In the genomic region with DNA sequence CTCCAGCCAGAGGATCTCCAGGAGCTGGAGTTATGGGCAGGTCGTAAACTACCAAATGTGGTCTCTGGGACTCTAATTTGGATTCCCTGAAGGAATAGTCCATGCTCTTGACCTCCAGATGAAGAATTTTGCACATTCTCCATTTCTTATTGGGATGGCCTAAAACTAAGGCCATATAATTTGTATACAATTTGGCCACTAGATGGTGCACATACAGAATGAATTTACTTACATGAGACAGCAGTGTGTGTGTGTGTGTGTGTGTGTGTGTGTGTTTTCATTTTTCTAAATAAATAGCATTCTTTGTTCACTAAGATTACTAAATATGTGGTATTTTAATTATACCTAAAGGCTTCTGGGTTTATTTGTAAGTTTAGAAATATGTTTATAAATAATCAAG, we compare ENCODE assay signal across 8 mouse cellular contexts.
DNase-seq lines count a peak whose midpoint lies in the region; TF ChIP-seq lines count a peak whose summit lies in the region.

No protein-coding gene starts in this region.

- no peak overlapping the region for H3K4me3 ChIP-seq in cerebellum, adult 2 months (replicated peaks; ENCODE audit: insufficient read depth, low read depth, low read length)
- no peak overlapping the region for H3K4me3 ChIP-seq in layer of hippocampus, adult 2 months
- no peak overlapping the region for H3K4me3 ChIP-seq in MEL (ENCODE audit: control insufficient read depth in 1 of 2, insufficient read depth in 1 of 2, low read depth in 2 of 2, low read length in 2 of 2)

- peaks cover 4% of the 10 kb centered on the region; the same call in 1 of the 2 replicates for H3K79me2 ChIP-seq in MEL (ENCODE audit: control insufficient read depth, insufficient read depth, low read length, poor library complexity)

- peak; percentile 47 for TF ChIP-seq RAD21 in MEL (IDR thresholded peaks at IDR 0.05; ENCODE audit: low read depth, low read length)

- no peak for TF ChIP-seq EP300 in MEL (IDR thresholded peaks at IDR 0.05; ENCODE audit: low read depth in 1 of 2, low read length in 2 of 2)

- no peaks in the 10 kb centered on the region for H3K9me3 ChIP-seq in MEL (replicated peaks; ENCODE audit: insufficient read depth, low read length)

- H3K36me3 ChIP-seq in MEL (ENCODE audit: control insufficient read depth in 1 of 2, insufficient read depth in 2 of 2, low read length in 2 of 2) = peaks cover 0 to 4% of the 10 kb centered on the region in 2 experiments; a peak in 2 of 4 replicates

- TF ChIP-seq POLR2A in cerebellum, adult 2 months (IDR thresholded peaks at IDR 0.05; ENCODE audit: borderline replicate concordance, insufficient read depth, low read length) = no peak
- TF ChIP-seq POLR2A in MEL (IDR thresholded peaks at IDR 0.05; ENCODE audit: control insufficient read depth in 1 of 2, insufficient read depth in 1 of 2, low read depth in 1 of 2, low read length in 2 of 2, poor library complexity in 1 of 2) = no peak

- no peak overlapping the region for H3K9ac ChIP-seq in MEL (ENCODE audit: control insufficient read depth, low read depth, low read length, poor library complexity, severe bottlenecking)

- H3K27me3 ChIP-seq in cerebellum, adult 2 months (ENCODE audit: control insufficient read depth, insufficient read depth, low read length) = no peaks in the 10 kb centered on the region
- H3K27me3 ChIP-seq in MEL (ENCODE audit: control insufficient read depth in 1 of 2, insufficient read depth in 2 of 2, low read length in 2 of 2) = no peaks in the 10 kb centered on the region

- DNase-seq in cerebellum, adult 2 months = peak; percentile 27 to 56
- no peak for DNase-seq in cerebellum, adult 11-12 months
- DNase-seq in layer of hippocampus, adult 2 months (ENCODE audit: low spot score in 2 of 2) = peak; percentile 51 to 57
- DNase-seq in layer of hippocampus, postnatal 36 days = no peak
- DNase-seq in MEL (ENCODE audit: low read depth, low spot score) = peak; percentile 71
- DNase-seq in induced T-regulatory cell, adult 2 months (ENCODE audit: low read depth) = peak; percentile 63
- no peak for DNase-seq in adrenal gland, postnatal 4 days (ENCODE audit: low spot score in 2 of 2)
- no peak for DNase-seq in adrenal gland, adult 2 months

- TF ChIP-seq CTCF in cerebellum, adult 2 months (IDR thresholded peaks at IDR 0.05; ENCODE audit: borderline replicate concordance, insufficient read depth, low read depth, low read length) = no peak
- TF ChIP-seq CTCF in layer of hippocampus, adult 2 months (conservative IDR thresholded peaks at IDR 0.05) = peak; percentile 80
- peak; percentile 4 to 69 (median 37); a peak in 3 of 6 replicates for TF ChIP-seq CTCF in MEL (IDR thresholded peaks at IDR 0.05 in 2 of 3, conservative IDR thresholded peaks at IDR 0.05 in 1 of 3; ENCODE audit: control insufficient read depth in 1 of 3, insufficient read depth in 1 of 3, low read depth in 2 of 3, low read length in 3 of 3, poor library complexity in 1 of 3, severe bottlenecking in 1 of 3)

- H3K4me1 ChIP-seq in cerebellum, adult 2 months (ENCODE audit: control insufficient read depth, insufficient read depth, low read length) = peaks cover 11% of the 10 kb centered on the region
- peaks cover 2 to 7% of the 10 kb centered on the region in 2 experiments; a peak in 3 of 4 replicates for H3K4me1 ChIP-seq in MEL (ENCODE audit: control insufficient read depth in 1 of 2, insufficient read depth in 2 of 2, low read length in 2 of 2)

- WGBS in cerebellum, adult 2 months = 85% methylated on average over 1 of the region's 1 CpGs

- H3K27ac ChIP-seq in cerebellum, adult 2 months (ENCODE audit: insufficient read depth, low read length) = no peak overlapping the region
- H3K27ac ChIP-seq in layer of hippocampus, adult 2 months = no peak overlapping the region
- H3K27ac ChIP-seq in MEL (ENCODE audit: control insufficient read depth, low read depth, low read length) = no peak overlapping the region

TF ChIP-seq in MEL, 35 proteins besides CTCF, POLR2A, EP300 and RAD21:
- TF ChIP-seq SIN3A (IDR thresholded peaks at IDR 0.05; ENCODE audit: low read length) = peak; percentile 33; the same call in 1 of the 2 replicates
- TF ChIP-seq MYB (IDR thresholded peaks at IDR 0.05; ENCODE audit: low read depth, low read length) = no peak
- no peak for TF ChIP-seq MAX (IDR thresholded peaks at IDR 0.05; ENCODE audit: low read length)
- no peak for TF ChIP-seq TBP (IDR thresholded peaks at IDR 0.05; ENCODE audit: low read depth, low read length)
- TF ChIP-seq RCOR1 (IDR thresholded peaks at IDR 0.05; ENCODE audit: low read depth, low read length) = no peak
- no peak for TF ChIP-seq CHD2 (IDR thresholded peaks at IDR 0.05; ENCODE audit: low read length)
- TF ChIP-seq MXI1 (IDR thresholded peaks at IDR 0.05; ENCODE audit: low read depth, low read length) = no peak
- 0 out of 2 replicates have a peak, but pooled peaks have one; percentile 3 for TF ChIP-seq GATA1 (IDR thresholded peaks at IDR 0.05; ENCODE audit: low read depth, low read length)
- no peak for TF ChIP-seq KAT2A (conservative IDR thresholded peaks at IDR 0.05; ENCODE audit: low read depth, low read length)
- TF ChIP-seq TAL1 (IDR thresholded peaks at IDR 0.05; ENCODE audit: low read length) = no peak
- no peak for TF ChIP-seq MYC (IDR thresholded peaks at IDR 0.05; ENCODE audit: low read depth, low read length)
- TF ChIP-seq JUND (IDR thresholded peaks at IDR 0.05; ENCODE audit: low read depth, low read length) = no peak
- TF ChIP-seq POLR2AphosphoS2 (IDR thresholded peaks at IDR 0.05; ENCODE audit: low read length) = no peak
- TF ChIP-seq ELF1 (IDR thresholded peaks at IDR 0.05; ENCODE audit: low read depth, low read length) = no peak
- no peak for TF ChIP-seq POLR2AphosphoS5 (IDR thresholded peaks at IDR 0.05; ENCODE audit: borderline replicate concordance, low read depth, low read length)
- TF ChIP-seq MAZ (IDR thresholded peaks at IDR 0.05; ENCODE audit: low read depth, low read length) = no peak
- no peak for TF ChIP-seq TCF12 (IDR thresholded peaks at IDR 0.05; ENCODE audit: low read depth, low read length)
- TF ChIP-seq SMC3 (IDR thresholded peaks at IDR 0.05; ENCODE audit: low read depth, low read length) = peak; percentile 61
- TF ChIP-seq ZC3H11A (IDR thresholded peaks at IDR 0.05; ENCODE audit: low read depth, low read length) = peak; percentile 15; the same call in 1 of the 2 replicates
TF ChIP-seq in MEL: peak in this region for 4.

Comparison
In these comparisons a context has a peak if more than half of its experiments do, and no peak if none do; other contexts are left out.
1. DNase-seq: peak in cerebellum, adult 2 months (2 of 2), layer of hippocampus, adult 2 months (2 of 2), MEL (single experiment) and induced T-regulatory cell, adult 2 months (single experiment); none in cerebellum, adult 11-12 months (single experiment), layer of hippocampus, postnatal 36 days (0 of 2), adrenal gland, postnatal 4 days (0 of 2) and adrenal gland, adult 2 months (single experiment).